Mouse (Mus musculus) right cerebral cortex, postnatal 4 days (tissue): Measurements from ENCODE around the gene Npb.
"Not testable (repeated sequence)": the region's sequence is repeated elsewhere in the genome, so short reads cannot be mapped to it uniquely, and the experiment has no call there.

Experiments
- DNase-seq: peaks from one replicate; pipeline ENCODE4 v3.0.0-alpha.2; 2022

The Npb gene

GRCm38 (mm10) chr11:120580190-120580589, 28.1 kb upstream of the Npb start:
- DNase-seq, result no peak

DNA sequence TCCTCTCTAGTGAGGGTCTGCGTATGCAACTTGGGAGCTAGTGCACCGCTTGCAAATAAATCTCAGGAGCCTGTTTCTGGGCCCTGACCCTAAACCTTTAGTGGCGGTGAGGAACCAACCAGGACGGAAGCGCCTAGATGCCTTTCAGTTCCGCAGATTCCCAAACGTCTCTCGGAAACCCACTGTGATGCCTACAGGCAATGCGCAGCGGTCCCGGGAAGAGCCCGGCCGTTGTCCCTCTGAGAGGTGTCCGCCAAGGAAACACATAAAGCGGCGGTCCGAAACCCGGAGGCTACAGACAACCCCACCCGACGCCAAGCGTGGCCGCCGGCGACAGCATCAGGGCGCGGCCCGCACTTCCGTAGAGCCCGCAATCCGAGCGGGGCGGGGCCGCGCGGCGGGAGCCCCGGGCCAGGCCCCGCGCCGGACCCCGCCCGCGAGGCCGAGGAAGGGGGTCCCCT, 27.4 kb upstream of the Npb start:
- peak; percentile 42 for DNase-seq

GRCm38 (mm10) chr11:120581490-120582267, 26.6 kb upstream of the Npb start, which contains the start of gene Arhgdia:
Gene Arhgdia (minus strand): TSS chr11:120581624.
- peak; percentile 90 for DNase-seq

DNA sequence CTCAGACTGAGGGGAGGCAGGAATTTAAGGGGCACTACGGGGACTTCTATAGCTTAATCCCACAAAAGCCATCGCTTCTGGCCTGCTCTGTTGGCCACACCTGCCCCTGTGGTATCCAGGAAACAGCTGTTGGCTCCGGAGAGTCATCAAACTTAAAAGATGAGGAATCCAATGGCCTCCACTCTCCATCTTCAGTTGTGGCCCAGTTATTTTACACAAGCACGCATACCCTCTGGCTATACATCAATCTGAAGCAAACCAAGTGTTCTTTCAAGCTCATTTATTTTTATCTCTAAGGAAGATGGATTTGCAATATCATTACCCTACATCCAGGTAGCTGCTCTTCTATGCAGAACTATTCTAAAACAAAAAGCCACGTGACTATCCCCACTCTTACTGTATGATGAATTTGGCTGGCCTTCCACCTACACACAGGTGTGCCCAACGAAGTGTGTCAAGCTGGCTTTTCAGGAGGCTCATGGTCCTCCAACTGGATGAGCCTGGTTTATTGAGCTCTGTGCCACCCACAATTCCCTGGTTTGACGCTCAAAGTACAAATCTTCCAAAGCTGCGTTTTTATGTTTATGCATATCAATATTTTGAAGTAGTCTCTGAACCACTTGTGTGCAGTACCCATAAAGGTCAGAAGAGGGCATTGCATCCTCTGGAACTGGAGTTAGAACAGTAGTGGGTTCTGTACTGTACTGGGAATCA, 25.9 kb upstream of the Npb start:
- DNase-seq, result no peak

DNA sequence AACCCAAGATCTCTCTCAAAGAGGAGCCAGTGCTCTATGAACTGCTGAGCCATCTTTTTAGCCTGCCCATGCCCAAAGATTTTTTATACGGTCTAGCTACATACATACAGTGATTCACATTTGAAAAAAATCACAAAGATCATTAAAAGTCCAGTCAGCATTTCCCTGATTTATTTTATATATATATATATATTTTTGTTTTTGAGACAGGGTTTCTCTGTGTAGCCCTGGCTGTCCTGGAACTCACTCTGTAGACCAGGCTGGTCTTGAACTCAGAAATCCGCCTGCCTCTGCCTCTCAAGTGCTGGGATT, 25.3 kb upstream of the Npb start:
- DNase-seq, result not testable (repeated sequence)

GRCm38 (mm10) chr11:120583937-120584336, 24.3 kb upstream of the Npb start:
- no peak for DNase-seq

DNA sequence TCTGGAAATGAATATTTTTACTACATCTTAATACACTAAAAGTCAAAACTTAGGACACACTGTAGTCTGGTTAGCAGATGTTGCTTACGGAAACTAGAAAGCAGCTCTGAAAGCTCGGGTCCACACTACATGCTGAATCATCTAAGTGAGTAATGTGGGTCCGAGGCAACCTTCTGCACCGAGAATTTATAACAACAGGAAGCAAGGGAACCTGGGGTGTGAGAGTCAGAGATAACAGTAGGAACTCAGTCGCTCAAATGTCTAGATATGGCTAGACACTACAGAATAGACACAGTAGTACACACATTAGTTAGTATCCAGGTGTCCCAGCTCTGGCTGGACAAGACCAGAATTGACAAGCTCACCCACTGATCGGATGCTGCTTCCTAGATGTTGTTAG, 19.7 kb upstream of the Npb start:
- no peak for DNase-seq

- no peak for DNase-seq
Observed at GRCm38 (mm10) chr11:120597240-120598235, 10.7 kb upstream of the Npb start.

GRCm38 (mm10) chr11:120598283-120598989, 9.8 kb upstream of the Npb start, which contains the start of the genes Alyref and Anapc11:
Gene Alyref (minus strand): TSS chr11:120598365.
Gene Anapc11 (plus strand): TSS chr11:120598421.
- DNase-seq, result peak; percentile 90

- no peak for DNase-seq
Observed at GRCm38 (mm10) chr11:120598990-120599549, 9.2 kb upstream of the Npb start.

GRCm38 (mm10) chr11:120600716-120601115, 7.6 kb upstream of the Npb start:
- no peak for DNase-seq

DNA sequence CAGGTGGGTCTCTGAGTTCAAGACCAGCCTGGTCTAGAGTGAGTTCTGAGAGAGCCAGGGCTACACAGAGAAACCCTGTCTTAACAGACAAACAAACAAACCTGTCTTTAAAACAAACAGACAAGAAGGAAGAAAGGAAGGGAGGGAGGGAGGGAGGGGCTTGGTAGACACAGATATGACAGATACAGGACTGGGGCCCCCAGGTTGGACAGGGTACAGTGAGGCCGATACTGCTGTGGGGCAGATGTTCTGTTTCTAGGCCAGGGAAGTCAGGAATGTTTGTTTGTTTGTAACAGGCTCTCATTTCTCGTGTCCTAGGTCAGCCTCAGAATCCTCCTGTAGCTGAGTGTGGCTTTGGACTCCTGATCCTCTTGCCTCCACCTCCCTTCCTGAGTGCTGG, 4.7 kb upstream of the Npb start:
- no peak for DNase-seq

GRCm38 (mm10) chr11:120605667-120606066, 2.6 kb upstream of the Npb start:
- DNase-seq, result no peak

DNA sequence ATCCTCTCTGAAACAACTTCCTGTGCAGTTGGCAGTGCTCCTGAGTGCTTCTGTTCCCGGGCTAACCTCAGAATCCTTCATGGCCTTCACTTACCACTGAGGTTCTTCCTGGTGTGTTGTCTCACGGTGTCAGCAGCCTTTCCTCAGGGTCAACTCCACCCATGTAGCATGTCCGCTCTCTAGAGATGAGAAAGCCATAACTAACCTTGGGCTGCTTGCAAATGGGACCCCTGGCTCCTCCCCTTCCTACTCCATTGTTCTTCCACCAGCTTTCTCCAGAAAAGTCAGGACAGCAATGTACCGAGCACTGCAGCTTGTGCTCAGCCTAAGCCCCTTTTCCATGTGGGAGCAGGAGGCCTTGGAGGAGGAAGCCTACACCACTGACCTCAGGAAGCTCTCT, 1.5 kb upstream of the Npb start:
- DNase-seq, result no peak

GRCm38 (mm10) chr11:120609250-120609649, 973 bp downstream of the Npb start:
- no peak for DNase-seq

DNA sequence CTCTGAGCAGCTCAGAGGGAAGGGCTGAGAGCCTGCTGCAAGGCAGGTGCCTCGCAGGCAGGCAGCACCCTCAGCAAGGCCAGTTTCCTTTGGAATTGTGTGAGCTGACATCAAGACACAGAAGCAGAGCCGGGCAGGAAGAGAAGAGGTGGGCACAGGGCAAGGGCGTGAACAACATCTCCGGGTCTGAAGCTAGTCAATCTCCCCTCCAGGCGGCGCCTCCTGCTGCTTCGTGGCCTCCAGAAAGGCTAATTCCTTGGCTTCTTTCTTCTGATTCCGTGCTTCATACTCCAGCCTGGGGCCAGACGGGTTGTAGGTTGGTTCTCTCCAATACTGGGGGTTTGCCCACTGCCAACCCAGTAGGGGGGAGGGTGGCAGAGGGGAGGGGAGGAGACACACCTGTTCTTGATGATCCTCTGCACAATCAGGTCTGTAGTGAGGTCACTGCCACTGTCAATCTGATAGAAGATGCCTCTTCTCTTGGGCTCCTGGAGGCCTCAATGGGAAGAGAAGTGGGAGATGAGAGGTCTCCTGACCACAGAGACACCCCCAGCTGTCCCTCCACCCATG, 2.3 kb downstream of the Npb start:
- no peak for DNase-seq

GRCm38 (mm10) chr11:120612763-120613162, 4.5 kb downstream of the Npb start:
- peak; percentile 73 for DNase-seq

GRCm38 (mm10) chr11:120613481-120613972, 5.2 kb downstream of the Npb start:
- no peak for DNase-seq

GRCm38 (mm10) chr11:120613976-120614375, 5.7 kb downstream of the Npb start:
- DNase-seq, result no peak

GRCm38 (mm10) chr11:120615167-120615566, 6.9 kb downstream of the Npb start:
- no peak for DNase-seq

GRCm38 (mm10) chr11:120615606-120616203, 7.4 kb downstream of the Npb start:
- no peak for DNase-seq
